Mouse (Mus musculus): Measurements from ENCODE around the gene Mfng. TPM values are rescaled to one million over a fixed set of nuclear protein-coding genes. Genes with fewer than 3 reads are reported as not detected.

The Mfng gene
- polyA plus RNA-seq (2012; rRNA removed), result 54.4 and 79.1 TPM in 2 replicates

DNA sequence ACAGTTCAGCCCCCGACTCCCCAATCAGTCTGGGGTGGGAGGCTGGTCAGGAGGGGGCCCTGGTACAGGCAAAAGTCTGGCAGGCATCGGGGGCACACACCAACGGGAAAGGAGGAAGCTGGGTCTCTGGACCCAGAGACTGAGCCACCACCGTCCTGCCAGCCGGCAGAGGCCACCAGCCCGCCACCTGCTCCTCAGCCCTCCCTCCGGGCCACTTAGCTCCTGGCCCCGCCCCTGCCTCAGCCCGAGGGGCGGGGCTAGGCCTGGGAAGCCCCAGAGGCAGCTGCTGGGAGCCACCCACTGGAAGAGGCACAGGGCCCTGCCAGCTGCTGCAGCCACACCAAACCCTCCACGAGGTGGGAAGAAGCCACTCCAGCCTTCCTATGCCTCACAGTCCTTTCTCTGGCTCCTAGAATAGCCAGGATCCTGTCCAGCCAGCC lies at the start of gene Mfng:
Gene Mfng, minus strand, starts transcription at position 186 of the 440 bp plus-strand sequence.

DNA sequence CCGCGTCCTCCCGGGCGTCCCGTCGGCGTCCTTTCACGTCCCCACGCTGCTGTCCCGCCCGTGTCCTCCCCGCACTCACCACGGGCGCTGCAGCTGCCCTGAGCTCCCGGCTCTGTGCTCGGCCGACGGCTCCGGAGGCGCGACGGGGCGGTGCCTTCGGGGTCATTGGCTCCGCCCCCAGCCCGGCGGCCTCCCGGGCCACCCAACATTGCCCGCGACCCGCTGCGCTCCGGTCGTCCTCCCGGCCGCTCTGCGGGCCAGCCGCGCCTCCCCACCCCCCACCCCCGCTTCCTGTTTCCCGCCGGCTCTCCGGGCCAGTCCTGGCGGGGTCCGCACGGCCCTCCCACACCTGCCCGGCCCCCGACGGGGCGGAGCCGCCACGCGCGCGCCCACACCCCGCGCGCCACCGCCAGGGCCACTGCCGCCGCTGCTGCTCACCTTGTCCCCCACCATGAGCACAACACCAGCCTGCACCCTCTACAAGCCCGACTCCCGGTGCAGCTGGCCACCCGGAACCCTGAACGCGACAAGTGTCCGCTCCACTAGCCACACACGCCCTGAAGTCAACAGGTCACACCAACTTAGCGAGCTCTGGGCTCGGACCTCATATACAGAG lies 29.6 kb upstream of the Mfng start, which contains the start of gene Card10:
Gene Card10, minus strand, starts transcription at position 267 of the 616 bp plus-strand sequence.

DNA sequence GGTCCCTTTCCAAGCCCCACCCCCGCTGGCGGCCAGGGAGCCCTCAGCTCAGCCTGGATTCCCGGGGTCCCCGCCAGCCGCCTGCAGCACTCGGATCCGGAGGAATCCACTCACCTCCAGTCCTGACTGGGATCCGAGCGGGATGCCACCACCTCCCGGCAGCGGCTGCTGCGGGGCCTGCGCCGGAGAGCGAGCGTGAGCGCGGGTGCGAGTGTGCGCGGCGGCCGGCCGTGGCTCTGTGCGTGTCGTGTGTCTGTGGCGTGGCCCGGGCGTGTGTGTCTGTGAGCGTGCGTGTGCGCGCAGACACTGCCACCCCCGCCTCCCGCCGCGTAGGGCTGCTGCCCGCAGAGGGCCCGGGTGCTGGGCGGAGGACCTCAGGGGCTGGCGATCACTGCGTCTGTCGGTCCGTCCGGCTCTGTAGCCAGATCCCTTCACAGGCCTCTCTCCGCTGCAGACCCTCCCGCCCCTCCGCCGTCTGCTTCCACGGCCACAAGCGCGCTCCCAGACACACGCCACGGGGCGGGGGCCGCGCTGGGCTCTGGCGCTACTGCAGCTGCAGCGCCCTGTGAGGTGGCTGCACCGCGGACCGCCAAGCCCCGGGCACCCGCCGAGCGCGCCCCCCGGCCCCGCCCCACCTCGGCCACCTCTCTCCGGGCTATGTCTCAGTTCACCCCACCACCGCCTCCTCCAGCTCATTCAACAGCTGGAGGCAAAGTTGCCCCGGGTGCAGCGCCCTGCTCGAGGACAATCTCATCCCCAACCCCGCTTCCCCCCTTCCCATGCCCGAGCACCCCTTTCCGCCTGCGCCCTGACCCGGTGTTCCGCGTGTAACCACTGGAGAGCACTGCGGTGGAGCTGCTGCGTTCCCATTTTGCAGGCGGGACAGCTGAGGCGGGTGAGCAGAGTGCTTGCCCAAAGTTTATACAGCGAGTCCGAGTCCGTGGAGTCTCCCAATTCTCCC lies 54.7 kb downstream of the Mfng start, which contains the start of gene Elfn2:
Gene Elfn2, minus strand, starts transcription at position 482 of the 961 bp plus-strand sequence.

Other genes starting within 250 kb of the Mfng start
- gene C1qtnf6, start 242.1 kb downstream of the Mfng start, polyA plus RNA-seq (2012; rRNA removed), result 9.8 and 20.4 TPM in 2 replicates
- 0.14 and 0.16 TPM in 2 replicates for gene Sstr3, start 228.8 kb downstream of the Mfng start, polyA plus RNA-seq (2012; rRNA removed)
- 9.5 and 42.8 TPM in 2 replicates for gene Rac2, start 200.7 kb downstream of the Mfng start, polyA plus RNA-seq (2012; rRNA removed)
- 4.4 and 5.4 TPM in 2 replicates for gene Cyth4, start 176.4 kb downstream of the Mfng start, polyA plus RNA-seq (2012; rRNA removed)
- gene Elfn2, start 54.7 kb downstream of the Mfng start, polyA plus RNA-seq (2012; rRNA removed), result 0.57 and 0.95 TPM in 2 replicates
- gene Card10, start 29.6 kb upstream of the Mfng start, polyA plus RNA-seq (2012; rRNA removed), result 3.7 and 4.6 TPM in 2 replicates
- 8.0 and 14.8 TPM in 2 replicates for gene Cdc42ep1, start 69.1 kb upstream of the Mfng start, polyA plus RNA-seq (2012; rRNA removed)
- 0.93 and 1.00 TPM in 2 replicates for gene Lgals2, start 82.1 kb upstream of the Mfng start, polyA plus RNA-seq (2012; rRNA removed)
- 47.5 and 50.7 TPM in 2 replicates for gene Gga1, start 103.7 kb upstream of the Mfng start, polyA plus RNA-seq (2012; rRNA removed)
- 0.06 TPM in 2 replicates for gene Gm49510, start 126.2 kb upstream of the Mfng start, polyA plus RNA-seq (2012; rRNA removed)
- gene Sh3bp1, start 126.3 kb upstream of the Mfng start, polyA plus RNA-seq (2012; rRNA removed), result 17.2 and 36.7 TPM in 2 replicates
- gene Pdxp, start 140.4 kb upstream of the Mfng start, polyA plus RNA-seq (2012; rRNA removed), result 36.2 and 38.7 TPM in 2 replicates
- gene Lgals1, start 153.2 kb upstream of the Mfng start, polyA plus RNA-seq (2012; rRNA removed), result 294 and 553 TPM in 2 replicates
- gene Nol12, start 161.5 kb upstream of the Mfng start, polyA plus RNA-seq (2012; rRNA removed), result 36.5 and 40.1 TPM in 2 replicates
- gene Triobp, start 174.2 kb upstream of the Mfng start, polyA plus RNA-seq (2012; rRNA removed), result 51.7 and 58.0 TPM in 2 replicates

Data from central nervous system, embryonic 11.5 days (tissue).